Mouse (Mus musculus) heart, postnatal 0 days (tissue): Measurements from ENCODE around the gene Cux2.

Source experiments
- CTCF ChIP-seq: IDR thresholded peaks from 2 replicates; pipeline ENCODE4 v1.5.1; 2016; ENCODE audit warnings: antibody characterized with exemption, control low read depth, low read depth
- EP300 ChIP-seq: IDR thresholded peaks from 2 replicates; pipeline ENCODE4 v1.6.1; 2016; ENCODE audit warnings: antibody characterized with exemption, low read depth

DNA sequence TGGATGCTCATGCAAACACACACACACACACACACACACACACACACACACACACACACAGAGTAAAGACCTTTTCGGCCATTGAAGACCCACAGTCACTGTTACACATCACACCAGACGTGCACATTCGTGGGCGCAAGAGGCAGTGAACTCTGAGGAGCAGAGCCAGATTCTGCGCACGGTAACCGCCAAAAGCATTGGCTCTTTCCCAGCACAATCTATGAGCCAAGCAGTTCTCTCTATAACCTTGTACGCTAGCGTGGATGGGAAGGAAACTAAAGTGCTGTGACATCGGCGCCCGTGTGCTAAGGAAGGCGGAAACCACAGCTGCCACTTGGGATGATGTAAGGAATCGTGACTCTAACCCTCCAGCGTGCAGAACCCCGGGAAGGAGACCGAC is 171.2 kb downstream of the Cux2 start:
- TF ChIP-seq CTCF = no peak
- TF ChIP-seq EP300 = no peak
